Mouse (Mus musculus) limb, embryonic 12.5 days (tissue): ENCODE data around the gene Topaz1. TPM values are rescaled to one million over a fixed set of nuclear protein-coding genes. Genes with fewer than 3 reads are reported as not detected.

Experiments
- ATAC-seq: fragments of 200-750 bp; cut with Nextera tagmentation; 2 replicates; pipeline ENCODE4 v1.8.0; 2017; ENCODE audit warnings: low read depth, moderate TSS enrichment; ENCODE audit not compliant: insufficient number of reproducible peaks, insufficient read depth, low FRiP score, low TSS enrichment
- H3K27ac ChIP-seq: fragments of 300-500 bp; sonication (generic); 2 replicates; pipeline ENCODE4 v1.5.1; 2016; ENCODE audit warnings: mild to moderate bottlenecking, moderate library complexity
- H3K27me3 ChIP-seq: fragments of 300-500 bp; sonication (generic); 2 replicates; pipeline ENCODE4 v1.6.1; 2016; ENCODE audit warnings: mild to moderate bottlenecking, moderate library complexity
- H3K36me3 ChIP-seq: fragments of 300-500 bp; sonication (generic); 2 replicates; pipeline ENCODE4 v1.6.1; 2016; ENCODE audit warnings: mild to moderate bottlenecking, moderate library complexity
- H3K4me1 ChIP-seq: fragments of 300-500 bp; sonication (generic); replicated peaks from 2 replicates; pipeline ENCODE4 v1.6.1; 2016
- H3K4me2 ChIP-seq: fragments of 300-500 bp; sonication (generic); 2 replicates; pipeline ENCODE4 v1.6.1; 2016; ENCODE audit warnings: mild to moderate bottlenecking, moderate library complexity
- H3K4me3 ChIP-seq: fragments of 300-500 bp; sonication (generic); replicated peaks from 2 replicates; pipeline ENCODE4 v1.5.1; 2016; ENCODE audit warnings: mild to moderate bottlenecking
- H3K9ac ChIP-seq: fragments of 300-500 bp; sonication (generic); replicated peaks from 2 replicates; pipeline ENCODE4 v1.6.1; 2016; ENCODE audit warnings: mild to moderate bottlenecking, moderate library complexity
- H3K9me3 ChIP-seq: fragments of 300-500 bp; sonication (generic); 2 replicates; pipeline ENCODE4 v1.6.1; 2016; ENCODE audit warnings: mild to moderate bottlenecking, moderate library complexity
- WGBS: fragments of 180-500 bp; shearing (Covaris S2); methylation state at CpG from one replicate; pipeline ENCODE4 v1.1.7; 2016; 5-methylcytosine and 5-hydroxymethylcytosine counted together
- polyA plus RNA-seq: library from polyadenylated mRNA; unstranded; fragments of >200 nt; fragmentation: Nextera tagmentation; extraction: Ambion mirVana; gene quantifications from 2 replicates; pipeline ENCODE4 v1.2.1, GENCODE M21; 2016

Gene Topaz1
- polyA plus RNA-seq, 1 experiment from 2014 or later: not detected

- no peak overlapping the region for H3K4me2 ChIP-seq
- WGBS: 66% methylated on average over 2 of the region's 2 CpGs
- H3K36me3 ChIP-seq: no peaks in the 10 kb centered on the region
- no peak overlapping the region for H3K4me3 ChIP-seq
- peaks cover 16% of the 10 kb centered on the region; the same call in 1 of the 2 replicates for H3K27me3 ChIP-seq
- H3K9me3 ChIP-seq: peaks cover 8% of the 10 kb centered on the region
- H3K4me1 ChIP-seq: no peaks in the 10 kb centered on the region
- H3K27ac ChIP-seq: no peak overlapping the region
- ATAC-seq: no peak
- no peak overlapping the region for H3K9ac ChIP-seq
Observed at GRCm38 (mm10) chr9:122736001-122736400, 11.1 kb upstream of the Topaz1 start.

GRCm38 (mm10) chr9:122736742-122737141 lies 10.4 kb upstream of the Topaz1 start:
- no peak overlapping the region for H3K4me3 ChIP-seq
- WGBS: 20% methylated on average over 4 of the region's 4 CpGs
- H3K9me3 ChIP-seq: peaks cover 8% of the 10 kb centered on the region
- no peak overlapping the region for H3K4me2 ChIP-seq
- H3K27ac ChIP-seq: no peak overlapping the region
- H3K4me1 ChIP-seq: no peaks in the 10 kb centered on the region
- peaks cover 16% of the 10 kb centered on the region; the same call in 1 of the 2 replicates for H3K27me3 ChIP-seq
- ATAC-seq: no peak
- H3K36me3 ChIP-seq: no peaks in the 10 kb centered on the region
- no peak overlapping the region for H3K9ac ChIP-seq

GRCm38 (mm10) chr9:122745879-122746278 lies 1.3 kb upstream of the Topaz1 start:
- Histone ChIP-seq H3K27ac (no peak overlapping the region), H3K4me2 (no peak overlapping the region), H3K36me3 (no peaks in the 10 kb centered on the region), H3K4me1 (no peaks in the 10 kb centered on the region), H3K27me3 (no peaks in the 10 kb centered on the region), H3K9me3 (no peaks in the 10 kb centered on the region), H3K4me3 (no peak overlapping the region), H3K9ac (no peak overlapping the region)
- WGBS: 79% methylated on average over 1 of the region's 1 CpGs
- ATAC-seq: no peak

- no peak overlapping the region for H3K4me3 ChIP-seq
- H3K36me3 ChIP-seq: no peaks in the 10 kb centered on the region
- no peaks in the 10 kb centered on the region; the same call in 1 of the 2 replicates for H3K27me3 ChIP-seq
- no peak overlapping the region for H3K27ac ChIP-seq
- H3K4me2 ChIP-seq: no peak overlapping the region
- H3K9me3 ChIP-seq: no peaks in the 10 kb centered on the region
- no peak overlapping the region for H3K9ac ChIP-seq
- no peak for ATAC-seq
- no peaks in the 10 kb centered on the region for H3K4me1 ChIP-seq
- WGBS: 64% methylated on average over 2 of the region's 2 CpGs
Observed at GRCm38 (mm10) chr9:122757614-122758013, 10.5 kb downstream of the Topaz1 start.

- H3K27me3 ChIP-seq: no peaks in the 10 kb centered on the region
- H3K9me3 ChIP-seq: no peaks in the 10 kb centered on the region
- no peaks in the 10 kb centered on the region for H3K4me1 ChIP-seq
- no peak overlapping the region for H3K4me3 ChIP-seq
- H3K36me3 ChIP-seq: no peaks in the 10 kb centered on the region
- no peak overlapping the region for H3K9ac ChIP-seq
- H3K27ac ChIP-seq: no peak overlapping the region
- no peak overlapping the region for H3K4me2 ChIP-seq
- ATAC-seq: no peak
Observed at GRCm38 (mm10) chr9:122760111-122760510, 13.0 kb downstream of the Topaz1 start.

- no peak overlapping the region for H3K9ac ChIP-seq
- H3K4me2 ChIP-seq: no peak overlapping the region
- 74% methylated on average over 5 of the region's 5 CpGs for WGBS
- no peaks in the 10 kb centered on the region for H3K36me3 ChIP-seq
- ATAC-seq: no peak
- no peaks in the 10 kb centered on the region for H3K27me3 ChIP-seq
- no peak overlapping the region for H3K4me3 ChIP-seq
- no peaks in the 10 kb centered on the region for H3K9me3 ChIP-seq
- H3K4me1 ChIP-seq: no peaks in the 10 kb centered on the region
- no peak overlapping the region for H3K27ac ChIP-seq
Observed at GRCm38 (mm10) chr9:122785231-122785630, 38.1 kb downstream of the Topaz1 start.

GRCm38 (mm10) chr9:122786534-122786933 lies 39.4 kb downstream of the Topaz1 start:
- no peaks in the 10 kb centered on the region for H3K27me3 ChIP-seq
- H3K4me3 ChIP-seq: no peak overlapping the region
- no peak overlapping the region for H3K27ac ChIP-seq
- H3K4me1 ChIP-seq: no peaks in the 10 kb centered on the region
- H3K4me2 ChIP-seq: no peak overlapping the region
- no peak overlapping the region for H3K9ac ChIP-seq
- ATAC-seq: no peak
- 87% methylated on average over 1 of the region's 1 CpGs for WGBS
- H3K9me3 ChIP-seq: no peaks in the 10 kb centered on the region
- H3K36me3 ChIP-seq: no peaks in the 10 kb centered on the region

- Histone ChIP-seq H3K9me3 (no peaks in the 10 kb centered on the region), H3K27ac (peak within 1 kb of the TSS; percentile 87), H3K4me1 (peaks cover 8% of the 10 kb centered on the region; the same call in 1 of the 2 replicates), H3K9ac (peak within 1 kb of the TSS; percentile 79), H3K27me3 (no peaks in the 10 kb centered on the region), H3K4me2 (peak within 1 kb of the TSS; percentile 79), H3K36me3 (peaks cover 9% of the 10 kb centered on the region), H3K4me3 (peak within 1 kb of the TSS; percentile 64)
- 7% methylated on average over 42 of the region's 42 CpGs for WGBS
- ATAC-seq: peak; percentile 97
Observed at GRCm38 (mm10) chr9:122805053-122805844, 58.1 kb downstream of the Topaz1 start, which contains the start of gene Tcaim. Tcaim (plus strand) TSS chr9:122805539.

GRCm38 (mm10) chr9:122805845-122806341 lies 58.7 kb downstream of the Topaz1 start:
- H3K9ac ChIP-seq: peak overlapping the region; percentile 79
- peak overlapping the region; percentile 79 for H3K4me2 ChIP-seq
- H3K4me3 ChIP-seq: peak overlapping the region; percentile 64
- WGBS: 11% methylated on average over 10 of the region's 10 CpGs
- H3K4me1 ChIP-seq: peaks cover 8% of the 10 kb centered on the region; the same call in 1 of the 2 replicates
- peaks cover 10% of the 10 kb centered on the region for H3K36me3 ChIP-seq
- no peak for ATAC-seq
- H3K27ac ChIP-seq: peak overlapping the region; percentile 87
- no peaks in the 10 kb centered on the region for H3K9me3 ChIP-seq
- no peaks in the 10 kb centered on the region for H3K27me3 ChIP-seq

GRCm38 (mm10) chr9:122807186-122807585 lies 60.0 kb downstream of the Topaz1 start:
- Histone ChIP-seq H3K4me3 (no peak overlapping the region), H3K9ac (no peak overlapping the region), H3K4me2 (no peak overlapping the region), H3K9me3 (no peaks in the 10 kb centered on the region), H3K27ac (no peak overlapping the region), H3K27me3 (no peaks in the 10 kb centered on the region), H3K36me3 (peaks cover 15% of the 10 kb centered on the region), H3K4me1 (peaks cover 8% of the 10 kb centered on the region; the same call in 1 of the 2 replicates)
- WGBS: 94% methylated on average over 2 of the region's 2 CpGs
- no peak for ATAC-seq

GRCm38 (mm10) chr9:122810212-122810611 lies 63.1 kb downstream of the Topaz1 start:
- ATAC-seq: no peak
- no peak overlapping the region for H3K27ac ChIP-seq
- WGBS: 92% methylated on average over 3 of the region's 3 CpGs

More at GRCm38 (mm10) chr9:122810212-122810611, 63.1 kb downstream of the Topaz1 start:
- Histone ChIP-seq H3K4me3 (no peak overlapping the region), H3K4me1 (peaks cover 8% of the 10 kb centered on the region; the same call in 1 of the 2 replicates), H3K4me2 (no peak overlapping the region), H3K9ac (no peak overlapping the region), H3K27me3 (no peaks in the 10 kb centered on the region), H3K36me3 (peaks cover 27% of the 10 kb centered on the region), H3K9me3 (no peaks in the 10 kb centered on the region)
